Mouse (Mus musculus) forebrain, postnatal 0 days (tissue): ENCODE measurements around the gene Plxna2. TPM values are rescaled to one million over a fixed set of nuclear protein-coding genes. Genes with fewer than 3 reads are reported as not detected.

ENCODE experiments used
- ATAC-seq: fragments of 200-750 bp; cut with Nextera tagmentation; 2 replicates; pipeline ENCODE4 v1.8.0; 2017; ENCODE audit warnings: mild to moderate bottlenecking, moderate library complexity
- DNase-seq: peaks from one replicate; pipeline ENCODE4 v3.0.0-alpha.2; 2015
- H3K27ac ChIP-seq: fragments of 300-500 bp; sonication (generic); 2 replicates; pipeline ENCODE4 v1.5.1; 2014; ENCODE audit warnings: low read depth, mild to moderate bottlenecking, antibody characterized with exemption, low read length, moderate library complexity, mixed read lengths
- H3K27me3 ChIP-seq: fragments of 300-500 bp; sonication (generic); 2 replicates; pipeline ENCODE4 v1.6.1; 2014; ENCODE audit warnings: mild to moderate bottlenecking, low read length, mixed read lengths; ENCODE audit not compliant: insufficient read depth
- H3K36me3 ChIP-seq: fragments of 300-500 bp; sonication (generic); 2 replicates; pipeline ENCODE4 v1.6.1; 2014; ENCODE audit warnings: mild to moderate bottlenecking, moderate library complexity; ENCODE audit not compliant: insufficient read depth
- H3K4me1 ChIP-seq: fragments of 300-500 bp; sonication (generic); 2 replicates; pipeline ENCODE4 v1.6.1; 2014; ENCODE audit warnings: antibody characterized with exemption; ENCODE audit not compliant: insufficient read depth
- H3K4me2 ChIP-seq: fragments of 300-500 bp; sonication (generic); 2 replicates; pipeline ENCODE4 v1.6.1; 2014; ENCODE audit warnings: low read depth, mild to moderate bottlenecking, moderate library complexity
- H3K4me3 ChIP-seq: fragments of 300-500 bp; sonication (generic); 2 replicates; pipeline ENCODE4 v1.5.1; 2014; ENCODE audit warnings: low read depth, low read length, mixed read lengths
- H3K9ac ChIP-seq: fragments of 300-500 bp; sonication (generic); 2 replicates; pipeline ENCODE4 v1.6.1; 2014; ENCODE audit warnings: mild to moderate bottlenecking
- H3K9me3 ChIP-seq: fragments of 300-500 bp; sonication (generic); 2 replicates; pipeline ENCODE4 v1.6.1; 2016; ENCODE audit warnings: low read length
- CTCF ChIP-seq: sonication (generic); IDR thresholded peaks from 2 replicates; pipeline ENCODE4 v1.5.1; 2016; ENCODE audit warnings: antibody characterized with exemption, control low read depth, low read depth
- WGBS: fragments of 180-500 bp; shearing (Covaris S2); extraction: QIAGEN DNeasy Blood & Tissue Kit; methylation state at CpG from one replicate; pipeline ENCODE4 v1.1.7; 2014; 5-methylcytosine and 5-hydroxymethylcytosine counted together
- polyA plus RNA-seq: library from polyadenylated mRNA; unstranded; fragments of >200 nt; fragmentation: Nextera tagmentation; extraction: Ambion mirVana; gene quantifications from 2 replicates; pipeline ENCODE4 v1.2.1, GENCODE M21; 2015
- total RNA-seq: library from RNA; depleted of rRNA; stranded (reverse); fragments of >200 nt; gene quantifications from 2 replicates; pipeline ENCODE4 v1.2.3, GENCODE M21; 2014

The Plxna2 gene
- total and polyA plus RNA-seq, 2 experiments from 2014 or later, result 18.6 to 83.6 TPM

GRCm38 (mm10) chr1:194746332-194747249, 128.6 kb downstream of the Plxna2 start:
- peaks cover 23% of the 10 kb centered on the region for H3K36me3 ChIP-seq
- no peak overlapping the region for H3K9ac ChIP-seq
- H3K27ac ChIP-seq, result peak overlapping the region; percentile 40; the same call in 1 of the 2 replicates
- H3K27me3 ChIP-seq, result no peaks in the 10 kb centered on the region
- peak; percentile 86 for ATAC-seq
- H3K4me1 ChIP-seq, result peaks cover 17% of the 10 kb centered on the region; the same call in 1 of the 2 replicates
- no peak overlapping the region for H3K4me2 ChIP-seq
- H3K4me3 ChIP-seq, result no peak overlapping the region
- TF ChIP-seq CTCF, result no peak
- peak; percentile 86 for DNase-seq
- WGBS, result 11% methylated on average over 6 of the region's 6 CpGs
- no peaks in the 10 kb centered on the region for H3K9me3 ChIP-seq

GRCm38 (mm10) chr1:194747258-194747657, 129.2 kb downstream of the Plxna2 start:
- H3K27ac ChIP-seq, result 0 out of 2 replicates have a peak overlapping the region, but pooled peaks have one; percentile 40
- H3K4me2 ChIP-seq, result no peak overlapping the region
- no peak for TF ChIP-seq CTCF
- H3K9ac ChIP-seq, result no peak overlapping the region
- no peak overlapping the region for H3K4me3 ChIP-seq
- H3K9me3 ChIP-seq, result no peaks in the 10 kb centered on the region
- ATAC-seq (0 out of 2 replicates have a peak, but pooled peaks have one; percentile 12), DNase-seq (no peak)
- H3K27me3 ChIP-seq, result no peaks in the 10 kb centered on the region
- H3K4me1 ChIP-seq, result peaks cover 17% of the 10 kb centered on the region; the same call in 1 of the 2 replicates
- H3K36me3 ChIP-seq, result peaks cover 30% of the 10 kb centered on the region

- no peaks in the 10 kb centered on the region for H3K27me3 ChIP-seq
- peaks cover 62% of the 10 kb centered on the region for H3K36me3 ChIP-seq
- WGBS, result 54% methylated on average over 2 of the region's 2 CpGs
- 0 out of 2 replicates have a peak, but pooled peaks cover 3% of the 10 kb centered on the region for H3K4me1 ChIP-seq
- H3K9ac ChIP-seq, result no peak overlapping the region
- DNase-seq (peak; percentile 63), ATAC-seq (no peak)
- H3K4me3 ChIP-seq, result no peak overlapping the region
- H3K9me3 ChIP-seq, result no peaks in the 10 kb centered on the region
- no peak overlapping the region for H3K4me2 ChIP-seq
- peak; percentile 63 for TF ChIP-seq CTCF
- H3K27ac ChIP-seq, result no peak overlapping the region
These were observed 135.2 kb downstream of the Plxna2 start for GRCm38 (mm10) chr1:194753168-194753567.

GRCm38 (mm10) chr1:194756001-194756400, 138.0 kb downstream of the Plxna2 start:
- H3K36me3 ChIP-seq, result peaks cover 69% of the 10 kb centered on the region
- DNase-seq (no peak), ATAC-seq (no peak)
- TF ChIP-seq CTCF, result no peak
- no peaks in the 10 kb centered on the region for H3K9me3 ChIP-seq
- no peaks in the 10 kb centered on the region for H3K27me3 ChIP-seq
- no peak overlapping the region for H3K4me2 ChIP-seq
- no peaks in the 10 kb centered on the region for H3K4me1 ChIP-seq
- no peak overlapping the region for H3K9ac ChIP-seq
- no peak overlapping the region for H3K27ac ChIP-seq
- no peak overlapping the region for H3K4me3 ChIP-seq

GRCm38 (mm10) chr1:194756409-194756808, 138.4 kb downstream of the Plxna2 start:
- H3K36me3 ChIP-seq, result peaks cover 65% of the 10 kb centered on the region
- no peak for TF ChIP-seq CTCF
- H3K9me3 ChIP-seq, result no peaks in the 10 kb centered on the region
- no peak overlapping the region for H3K27ac ChIP-seq
- 84% methylated on average over 2 of the region's 2 CpGs for WGBS
- H3K9ac ChIP-seq, result no peak overlapping the region
- no peak for ATAC-seq
- no peaks in the 10 kb centered on the region for H3K4me1 ChIP-seq
- H3K4me3 ChIP-seq, result no peak overlapping the region
- no peak for DNase-seq
- no peak overlapping the region for H3K4me2 ChIP-seq
- H3K27me3 ChIP-seq, result no peaks in the 10 kb centered on the region

- Histone ChIP-seq H3K9ac (no peak overlapping the region), H3K27ac (no peak overlapping the region), H3K9me3 (no peaks in the 10 kb centered on the region), H3K4me1 (no peaks in the 10 kb centered on the region), H3K27me3 (no peaks in the 10 kb centered on the region), H3K36me3 (peaks cover 63% of the 10 kb centered on the region), H3K4me3 (no peak overlapping the region), H3K4me2 (no peak overlapping the region)
- WGBS, result 66% methylated on average over 3 of the region's 3 CpGs
- ATAC-seq (no peak; the same call in 1 of the 2 replicates), DNase-seq (no peak)
- no peak for TF ChIP-seq CTCF
These were observed 138.8 kb downstream of the Plxna2 start for GRCm38 (mm10) chr1:194756863-194757262.
